Mouse (Mus musculus) kidney, adult 8-10 months (tissue): ENCODE results near the gene Arhgap8.

Experiments used
- DNase-seq, 2 experiments: peaks; one replicate each; pipeline ENCODE4 v3.0.0; 2022

Gene Arhgap8

GRCm38 (mm10) chr15:84803685-84804084 is 83.8 kb downstream of the Arhgap8 start:
- DNase-seq = peak; percentile 37 to 68

DNA sequence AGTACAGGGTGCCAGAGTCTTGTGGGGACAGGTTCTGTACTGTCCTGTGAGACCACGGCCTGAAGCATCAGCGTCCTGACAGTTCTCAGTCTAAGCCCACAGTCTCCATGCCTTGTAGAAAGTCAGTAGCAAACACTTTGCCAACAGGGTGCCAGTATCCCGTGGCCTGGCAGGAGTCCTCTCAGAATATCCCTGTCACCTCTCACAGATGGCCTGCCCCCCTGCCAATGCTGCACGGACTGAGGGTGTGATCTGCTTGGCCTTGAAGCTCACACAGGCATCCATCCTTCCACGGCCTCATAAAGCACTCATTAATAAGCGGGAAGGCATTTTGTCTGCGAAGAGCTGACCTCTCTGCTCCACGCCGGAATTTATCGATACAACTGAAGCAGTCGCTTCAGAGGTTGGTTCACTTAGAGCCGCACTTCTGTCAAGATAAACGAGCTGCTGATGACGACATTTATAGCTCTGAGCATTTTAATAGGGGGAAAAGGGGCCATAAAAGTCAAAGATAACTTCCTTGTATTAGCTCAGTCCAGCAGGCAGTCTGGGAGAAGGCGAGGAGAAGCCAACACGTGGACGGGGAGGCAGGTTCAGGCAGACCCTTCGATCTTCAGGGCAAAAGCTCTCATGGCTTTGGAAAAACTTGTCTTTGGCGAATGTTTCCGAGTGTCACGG is 89.6 kb downstream of the Arhgap8 start:
- no peak for DNase-seq

- DNase-seq = no peak
Measured at GRCm38 (mm10) chr15:84811126-84811525, 91.3 kb downstream of the Arhgap8 start.

DNA sequence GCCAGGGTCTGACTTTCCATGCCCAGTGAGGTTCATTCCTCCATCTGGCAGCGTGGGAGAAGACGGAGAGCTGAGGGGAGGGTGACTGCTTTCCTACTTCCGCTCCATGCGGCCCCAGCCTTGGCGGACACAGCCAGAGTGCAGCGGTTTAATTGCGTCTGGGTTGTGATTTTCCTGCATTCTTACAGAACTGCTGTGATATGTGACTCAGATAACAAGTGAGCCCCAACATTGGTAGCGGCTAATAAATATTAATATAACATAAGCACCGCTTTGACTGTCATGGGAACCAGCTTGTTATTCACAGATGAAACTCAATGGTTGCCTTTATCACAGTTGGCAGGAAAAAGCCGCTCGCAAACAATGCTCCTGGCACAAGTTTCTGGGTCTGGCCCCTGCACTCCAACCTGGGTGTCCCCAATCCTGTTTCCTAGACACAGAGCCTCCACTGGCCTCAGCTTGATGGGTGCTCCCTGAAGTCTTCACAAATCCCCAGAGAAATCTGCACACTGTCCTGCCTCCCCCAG is 93.0 kb downstream of the Arhgap8 start:
- DNase-seq = no peak

DNA sequence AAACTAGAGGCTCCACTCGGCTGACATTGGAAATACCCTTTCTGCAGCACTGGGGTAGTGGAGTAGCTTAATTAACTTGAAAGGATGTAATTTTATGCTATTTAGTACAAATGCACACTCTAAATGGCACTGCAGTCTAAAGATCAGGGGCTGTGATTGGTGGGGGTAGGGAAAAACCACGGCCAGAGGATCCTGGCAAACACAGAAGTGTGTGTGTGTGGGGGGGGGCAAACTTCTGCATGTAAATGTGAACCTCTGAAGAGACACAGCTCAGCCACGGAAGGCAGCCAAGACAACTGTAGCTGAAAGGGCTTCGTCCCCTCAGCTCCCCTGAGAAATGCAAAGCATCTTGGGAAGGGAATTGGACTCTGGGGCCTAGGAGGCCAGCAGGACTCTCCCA is 95.3 kb downstream of the Arhgap8 start:
- no peak for DNase-seq

DNA sequence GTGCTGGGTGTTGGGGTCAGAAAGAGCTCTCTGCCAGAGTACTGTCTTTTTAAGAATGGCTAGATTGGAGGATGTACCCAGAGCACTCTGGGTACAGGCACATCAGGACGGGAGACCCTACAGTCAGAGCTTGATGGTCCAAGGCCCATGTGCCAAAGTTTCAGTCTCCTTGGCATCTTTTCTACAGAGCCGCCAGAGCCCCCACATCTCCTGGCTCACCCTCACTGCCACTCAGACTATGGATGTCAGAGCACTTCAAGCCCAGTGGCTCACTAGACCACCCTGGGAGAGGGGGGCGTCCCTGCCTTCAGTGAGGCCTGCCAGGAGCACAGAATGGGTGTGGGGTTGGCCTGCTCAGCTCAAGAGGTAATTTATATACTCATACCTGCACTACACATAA is 97.7 kb downstream of the Arhgap8 start:
- DNase-seq = no peak

DNA sequence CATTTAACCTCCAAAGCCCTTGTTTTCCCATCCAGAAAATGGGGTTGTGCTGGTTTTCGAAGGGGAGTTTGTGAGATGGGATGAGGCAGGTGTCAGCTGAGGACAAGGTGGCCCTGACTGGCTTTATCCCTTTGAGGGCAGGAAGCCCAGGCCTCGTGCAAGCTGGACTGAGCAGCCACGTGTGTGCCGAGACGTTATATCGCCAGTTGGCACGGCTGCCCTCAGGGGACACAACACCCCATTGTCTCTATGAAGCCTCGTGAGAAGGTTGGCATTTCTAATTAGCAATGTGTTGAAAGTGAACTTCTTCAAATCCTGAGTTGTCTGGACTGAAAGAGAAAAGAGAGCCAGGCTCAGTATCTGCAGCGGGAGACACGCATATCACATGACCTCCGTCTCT is 98.4 kb downstream of the Arhgap8 start:
- DNase-seq = no peak

GRCm38 (mm10) chr15:84820811-84821210 is 101.0 kb downstream of the Arhgap8 start:
- no peak for DNase-seq
